Mouse (Mus musculus): ENCODE measurements at regions not wholly inside any gene's neighbourhood (a gene's known extent, or its start where the extent isn't known, plus 50 kb on each side); places are given as distances from the start of the nearest gene placed in this dataset.

GRCm38 (mm10) chr10:46320328-46321038 is 742.9 kb downstream of the Hace1 start:
- ATAC-seq: no peak
- H3K27ac ChIP-seq (ENCODE audit: low read depth, low read length): no peak overlapping the region
- TF ChIP-seq CTCF (IDR thresholded peaks at IDR 0.05; ENCODE audit: low read depth): no peak

GRCm38 (mm10) chr10:46321040-46321439 is 743.4 kb downstream of the Hace1 start:
- Histone ChIP-seq H3K27me3 (ENCODE audit: insufficient read depth, low read length) (no peaks in the 10 kb centered on the region), H3K4me3 (ENCODE audit: low read depth, low read length) (no peak overlapping the region), H3K36me3 (ENCODE audit: insufficient read depth) (no peaks in the 10 kb centered on the region), H3K4me2 (ENCODE audit: low read depth) (no peak overlapping the region), H3K4me1 (ENCODE audit: insufficient read depth) (no peaks in the 10 kb centered on the region), H3K27ac (ENCODE audit: low read depth, low read length) (no peak overlapping the region), H3K9me3 (ENCODE audit: low read length) (no peaks in the 10 kb centered on the region), H3K9ac (no peak overlapping the region)
- DNase-seq (no peak), ATAC-seq (no peak)
- TF ChIP-seq CTCF (IDR thresholded peaks at IDR 0.05; ENCODE audit: low read depth): no peak
- 94% methylated on average over 3 of the region's 3 CpGs for WGBS

More at GRCm38 (mm10) chr10:46320328-46321038, 742.9 kb downstream of the Hace1 start:
- H3K4me3 ChIP-seq (ENCODE audit: low read depth, low read length): no peak overlapping the region
- H3K36me3 ChIP-seq (ENCODE audit: insufficient read depth): no peaks in the 10 kb centered on the region
- H3K4me1 ChIP-seq (ENCODE audit: insufficient read depth): no peaks in the 10 kb centered on the region
- no peaks in the 10 kb centered on the region for H3K9me3 ChIP-seq (ENCODE audit: low read length)
- H3K27me3 ChIP-seq (ENCODE audit: insufficient read depth, low read length): no peaks in the 10 kb centered on the region
- no peak for DNase-seq
- WGBS: 93% methylated on average over 5 of the region's 5 CpGs
- H3K4me2 ChIP-seq (ENCODE audit: low read depth): no peak overlapping the region
- H3K9ac ChIP-seq: no peak overlapping the region

GRCm38 (mm10) chr10:46329052-46329451 is 751.4 kb downstream of the Hace1 start:
- no peak overlapping the region for H3K4me3 ChIP-seq (ENCODE audit: low read depth, low read length)
- H3K27me3 ChIP-seq (ENCODE audit: insufficient read depth, low read length): no peaks in the 10 kb centered on the region
- no peak for TF ChIP-seq CTCF (IDR thresholded peaks at IDR 0.05; ENCODE audit: low read depth)
- ATAC-seq (no peak), DNase-seq (no peak)
- no peak overlapping the region for H3K9ac ChIP-seq
- H3K4me2 ChIP-seq (ENCODE audit: low read depth): no peak overlapping the region
- no peak overlapping the region for H3K27ac ChIP-seq (ENCODE audit: low read depth, low read length)
- H3K36me3 ChIP-seq (ENCODE audit: insufficient read depth): no peaks in the 10 kb centered on the region
- H3K9me3 ChIP-seq (ENCODE audit: low read length): no peaks in the 10 kb centered on the region
- 55% methylated on average over 1 of the region's 1 CpGs for WGBS
- no peaks in the 10 kb centered on the region for H3K4me1 ChIP-seq (ENCODE audit: insufficient read depth)

GRCm38 (mm10) chr10:46331599-46332283 is 754.1 kb downstream of the Hace1 start:
- DNase-seq (peak; percentile 70), ATAC-seq (peak; percentile 89)
- H3K9me3 ChIP-seq (ENCODE audit: low read length): no peaks in the 10 kb centered on the region
- H3K4me2 ChIP-seq (ENCODE audit: low read depth): no peak overlapping the region
- H3K36me3 ChIP-seq (ENCODE audit: insufficient read depth): no peaks in the 10 kb centered on the region
- no peaks in the 10 kb centered on the region for H3K27me3 ChIP-seq (ENCODE audit: insufficient read depth, low read length)
- no peak for TF ChIP-seq CTCF (IDR thresholded peaks at IDR 0.05; ENCODE audit: low read depth)
- no peak overlapping the region for H3K9ac ChIP-seq
- no peak overlapping the region for H3K27ac ChIP-seq (ENCODE audit: low read depth, low read length)
- no peaks in the 10 kb centered on the region for H3K4me1 ChIP-seq (ENCODE audit: insufficient read depth)
- H3K4me3 ChIP-seq (ENCODE audit: low read depth, low read length): no peak overlapping the region

- ATAC-seq: no peak
- no peaks in the 10 kb centered on the region for H3K27me3 ChIP-seq (ENCODE audit: insufficient read depth, low read length)
- no peaks in the 10 kb centered on the region for H3K4me1 ChIP-seq (ENCODE audit: insufficient read depth)
- H3K9ac ChIP-seq: no peak overlapping the region
- H3K4me2 ChIP-seq (ENCODE audit: low read depth): no peak overlapping the region
- TF ChIP-seq CTCF (IDR thresholded peaks at IDR 0.05; ENCODE audit: low read depth): no peak
- H3K9me3 ChIP-seq (ENCODE audit: low read length): no peaks in the 10 kb centered on the region
- no peak overlapping the region for H3K4me3 ChIP-seq (ENCODE audit: low read depth, low read length)
- no peak overlapping the region for H3K27ac ChIP-seq (ENCODE audit: low read depth, low read length)
- no peak for DNase-seq
- no peaks in the 10 kb centered on the region for H3K36me3 ChIP-seq (ENCODE audit: insufficient read depth)
These were observed 755.6 kb downstream of the Hace1 start for GRCm38 (mm10) chr10:46333231-46333630.

- Histone ChIP-seq H3K27ac (ENCODE audit: low read depth, low read length) (0 out of 2 replicates have a peak overlapping the region, but pooled peaks have one; percentile 21), H3K36me3 (ENCODE audit: insufficient read depth) (no peaks in the 10 kb centered on the region), H3K4me2 (ENCODE audit: low read depth) (no peak overlapping the region), H3K27me3 (ENCODE audit: insufficient read depth, low read length) (no peaks in the 10 kb centered on the region), H3K9ac (no peak overlapping the region), H3K4me3 (ENCODE audit: low read depth, low read length) (no peak overlapping the region), H3K9me3 (ENCODE audit: low read length) (no peaks in the 10 kb centered on the region), H3K4me1 (ENCODE audit: insufficient read depth) (no peaks in the 10 kb centered on the region)
- no peak for DNase-seq
- no peak for TF ChIP-seq CTCF (IDR thresholded peaks at IDR 0.05; ENCODE audit: low read depth)
- 50% methylated on average over 4 of the region's 4 CpGs for WGBS
- ATAC-seq: no peak
These were observed 767.7 kb downstream of the Hace1 start for GRCm38 (mm10) chr10:46345315-46345714.

GRCm38 (mm10) chr10:46349613-46350012 is 772.0 kb downstream of the Hace1 start:
- H3K4me2 ChIP-seq (ENCODE audit: low read depth): no peak overlapping the region
- DNase-seq (no peak), ATAC-seq (no peak)
- WGBS: 22% methylated on average over 4 of the region's 4 CpGs
- no peaks in the 10 kb centered on the region for H3K4me1 ChIP-seq (ENCODE audit: insufficient read depth)
- no peaks in the 10 kb centered on the region for H3K27me3 ChIP-seq (ENCODE audit: insufficient read depth, low read length)
- H3K9ac ChIP-seq: no peak overlapping the region
- no peaks in the 10 kb centered on the region for H3K36me3 ChIP-seq (ENCODE audit: insufficient read depth)
- no peak overlapping the region for H3K4me3 ChIP-seq (ENCODE audit: low read depth, low read length)
- no peaks in the 10 kb centered on the region for H3K9me3 ChIP-seq (ENCODE audit: low read length)
- no peak overlapping the region for H3K27ac ChIP-seq (ENCODE audit: low read depth, low read length)
- TF ChIP-seq CTCF (IDR thresholded peaks at IDR 0.05; ENCODE audit: low read depth): no peak

Data from forebrain, postnatal 0 days (tissue).